Mouse (Mus musculus): ENCODE results near the gene G0s2.

The G0s2 gene

GRCm38 (mm10) chr1:193272916-193273601 is at the start of gene G0s2:
G0s2 (minus strand) TSS chr1:193273217.
- in situ Hi-C loops (cut with MboI; ENCODE audit: low sequenced_read_pairs), result no loop called here

DNA sequence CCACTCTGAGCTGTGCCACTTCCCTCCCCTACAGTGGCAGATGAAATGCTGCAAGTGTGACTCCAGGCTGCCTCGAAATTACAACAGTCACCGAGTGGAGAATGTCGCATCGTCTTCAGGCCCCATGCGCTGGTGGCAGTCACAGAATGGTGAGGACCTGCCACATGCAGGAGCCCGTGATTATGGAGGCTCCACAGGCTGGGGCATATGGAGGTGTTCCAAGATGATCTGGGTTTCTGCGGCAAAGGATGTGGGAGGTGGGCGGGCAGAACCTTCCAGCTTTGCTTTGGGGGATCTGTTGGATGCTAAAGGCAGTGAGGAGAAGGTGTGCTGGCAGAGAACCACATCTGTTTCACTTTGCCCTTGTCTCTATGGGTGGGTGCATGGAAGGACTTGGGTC is 47.4 kb upstream of the G0s2 start:
- in situ Hi-C loops (cut with MboI; ENCODE audit: low sequenced_read_pairs), result no loop called here

DNA sequence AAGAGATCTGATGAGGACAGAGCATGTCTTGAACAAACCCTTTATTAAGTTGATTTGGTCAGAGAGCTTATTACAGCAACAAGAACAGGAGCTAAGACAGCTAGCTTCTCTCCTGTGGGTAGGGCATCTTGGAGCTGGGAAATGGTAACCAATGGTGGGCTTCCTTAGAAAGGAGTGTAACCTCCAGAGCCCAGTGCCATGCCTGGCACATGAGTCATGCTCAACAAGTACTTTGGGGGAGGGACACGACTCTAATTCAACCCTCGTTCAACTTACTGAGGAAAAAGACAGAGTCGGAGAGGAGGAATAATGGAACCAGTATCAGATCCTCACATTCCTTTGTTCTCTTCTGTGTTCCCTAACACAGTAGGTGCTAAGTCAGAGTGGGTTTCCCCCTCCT is 46.7 kb upstream of the G0s2 start:
- in situ Hi-C loops (cut with MboI; ENCODE audit: low sequenced_read_pairs), result loop anchor here (5.0 kb wide), 1 partner anchor 62 kb away; no protein-coding TSS in a partner anchor

DNA sequence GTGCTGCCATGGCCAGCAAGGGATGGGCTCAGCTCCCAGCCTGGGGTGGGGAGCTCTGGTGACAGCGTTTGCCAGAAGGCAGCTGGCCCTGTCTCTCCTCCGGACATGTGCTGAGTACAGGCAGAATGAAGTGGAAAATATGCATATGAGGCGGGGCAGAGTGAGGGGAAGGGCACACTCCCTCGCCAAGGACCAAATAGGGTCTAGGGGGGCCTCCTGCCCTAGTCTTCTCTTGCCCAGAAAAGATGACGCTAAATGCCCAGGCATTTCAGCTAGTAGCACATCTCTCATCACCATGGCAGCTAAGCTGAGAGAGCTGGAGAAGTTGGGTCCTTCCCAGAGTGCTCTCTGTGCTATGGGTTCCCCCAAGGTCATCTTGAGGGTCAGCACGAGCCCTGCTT is 44.1 kb upstream of the G0s2 start:
- in situ Hi-C loops (cut with MboI; ENCODE audit: low sequenced_read_pairs), result loop anchor here (5.0 kb wide), 1 partner anchor 60 kb away; no protein-coding TSS in a partner anchor

- in situ Hi-C loops (cut with MboI; ENCODE audit: low sequenced_read_pairs), result loop anchor here (5.0 kb wide), 1 partner anchor 59 kb away; no protein-coding TSS in a partner anchor
These were observed 43.3 kb upstream of the G0s2 start for GRCm38 (mm10) chr1:193316358-193316750.

- in situ Hi-C loops (cut with MboI; ENCODE audit: low sequenced_read_pairs), result loop anchor here (5.0 kb wide), 1 partner anchor 59 kb away; no protein-coding TSS in a partner anchor
These were observed 42.8 kb upstream of the G0s2 start for GRCm38 (mm10) chr1:193315705-193316357.

GRCm38 (mm10) chr1:193311596-193311995 is 38.6 kb upstream of the G0s2 start:
- in situ Hi-C loops (cut with MboI; ENCODE audit: low sequenced_read_pairs), result no loop called here

DNA sequence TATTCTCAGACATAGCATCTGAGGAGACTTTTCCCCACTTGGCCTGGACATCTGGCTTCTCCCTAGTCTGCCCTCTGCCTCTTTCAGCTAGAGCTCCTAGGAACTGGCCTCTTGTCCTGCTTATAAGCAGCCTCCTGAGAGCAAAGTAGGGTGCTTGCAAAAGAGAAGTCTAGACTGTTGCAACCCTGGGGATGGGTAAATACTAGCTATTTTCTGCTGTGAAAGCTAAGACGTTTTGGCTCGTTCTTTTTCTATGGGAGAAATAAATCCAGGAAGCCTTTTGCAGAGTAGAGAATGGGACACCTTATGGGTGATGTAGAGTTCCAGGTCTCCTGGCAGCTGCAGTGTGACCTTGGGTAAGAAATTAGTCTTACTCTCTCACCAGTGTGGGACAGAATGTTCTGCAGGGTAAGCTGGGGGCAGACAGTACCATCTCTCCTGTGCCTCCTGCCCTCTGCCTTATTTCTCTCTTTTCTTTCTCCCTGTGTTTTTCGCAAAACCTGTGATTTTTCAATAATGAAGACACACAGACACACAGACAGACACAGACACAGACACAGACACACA is 37.6 kb upstream of the G0s2 start:
- in situ Hi-C loops (cut with MboI; ENCODE audit: low sequenced_read_pairs), result no loop called here

DNA sequence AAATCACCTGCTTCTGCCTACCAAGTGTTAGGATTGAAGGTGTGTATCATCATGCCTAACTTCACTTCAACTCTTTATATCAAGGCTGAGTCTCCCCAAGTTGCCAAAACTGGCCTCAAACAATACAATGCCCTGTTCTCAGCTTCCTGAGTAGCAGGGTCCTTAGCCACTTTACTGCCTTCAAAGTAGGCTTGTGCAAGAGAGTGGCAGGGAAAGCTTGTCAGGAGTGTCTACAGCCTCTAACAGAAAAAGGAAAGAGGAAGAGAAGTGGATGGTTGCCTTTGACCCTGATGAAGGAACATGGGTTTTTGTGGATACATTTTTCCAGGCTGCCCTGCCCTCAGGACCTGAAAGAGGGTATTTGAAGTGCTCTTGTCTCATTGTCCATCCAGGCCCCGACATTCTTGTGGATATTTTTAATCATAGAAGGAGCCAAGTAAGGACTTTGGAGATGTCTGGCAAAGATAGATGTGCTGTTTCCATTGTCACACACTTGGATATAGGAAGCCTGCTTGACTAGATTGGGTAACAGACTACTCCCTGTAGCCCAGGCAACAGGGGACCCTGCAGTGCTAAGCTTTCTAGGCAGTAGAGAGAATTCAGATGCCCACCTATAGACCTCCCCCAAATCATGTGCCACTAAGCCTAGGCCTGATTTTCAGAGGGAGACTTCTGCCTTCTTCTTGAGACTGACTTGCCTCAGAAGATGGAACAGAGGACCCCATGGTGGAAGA is 36.9 kb upstream of the G0s2 start:
- in situ Hi-C loops (cut with MboI; ENCODE audit: low sequenced_read_pairs), result no loop called here

DNA sequence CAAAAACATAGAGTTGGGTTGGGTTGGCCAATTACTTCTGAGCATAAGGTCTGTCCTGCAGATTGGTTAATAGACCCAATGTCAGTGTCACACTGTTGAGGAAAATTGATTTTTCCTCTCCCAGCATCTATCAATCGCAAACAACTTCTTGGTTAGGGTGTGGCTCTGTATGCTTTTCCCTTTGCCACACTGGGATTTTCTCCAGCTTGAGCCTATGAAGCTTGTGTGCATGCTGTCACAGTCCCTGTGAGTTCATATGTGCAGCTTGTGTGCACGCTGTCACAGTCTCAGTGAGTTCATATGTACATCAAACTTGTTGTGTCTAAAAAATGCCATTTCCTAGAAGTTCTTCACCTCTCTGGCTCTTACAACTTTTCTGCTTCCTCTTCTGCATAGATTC is 33.8 kb upstream of the G0s2 start:
- in situ Hi-C loops (cut with MboI; ENCODE audit: low sequenced_read_pairs), result no loop called here

DNA sequence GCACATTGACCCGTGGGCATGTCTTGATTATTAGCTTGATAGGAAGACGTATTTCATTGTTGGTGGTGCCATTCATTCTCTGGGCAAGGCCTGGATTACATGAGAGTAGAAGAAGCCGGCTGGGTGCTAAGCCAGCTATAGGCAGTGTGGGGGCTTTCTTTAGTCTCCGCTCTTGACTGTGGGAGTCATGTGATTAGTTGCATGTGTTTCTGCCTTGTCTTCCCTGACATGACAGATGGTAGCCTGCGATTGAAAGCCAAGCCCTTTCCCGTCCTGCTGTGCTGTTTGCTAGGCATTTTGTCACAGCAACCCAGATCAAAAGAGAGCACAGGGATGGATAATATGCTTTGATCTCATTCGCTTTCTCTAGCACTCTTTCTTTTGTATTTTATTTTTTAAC is 32.4 kb upstream of the G0s2 start:
- in situ Hi-C loops (cut with MboI; ENCODE audit: low sequenced_read_pairs), result no loop called here

- in situ Hi-C loops (cut with MboI; ENCODE audit: low sequenced_read_pairs), result no loop called here
These were observed 30.1 kb upstream of the G0s2 start for GRCm38 (mm10) chr1:193303096-193303495.

DNA sequence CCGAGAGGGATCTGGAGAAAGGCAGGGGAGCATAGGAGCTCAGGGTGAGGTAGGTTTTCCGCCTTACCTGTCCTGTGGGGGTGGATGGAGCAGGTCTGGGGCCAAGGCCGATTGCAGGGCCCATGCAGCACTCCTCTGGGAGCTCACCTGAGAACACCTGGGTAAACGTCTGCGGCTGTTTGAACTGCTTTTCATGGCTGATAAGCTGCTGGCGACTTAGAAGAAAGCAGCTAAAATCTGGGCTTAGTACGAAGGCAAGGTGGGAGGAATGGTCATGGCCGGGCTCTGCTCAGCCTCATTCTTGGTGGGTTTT is 29.0 kb upstream of the G0s2 start:
- in situ Hi-C loops (cut with MboI; ENCODE audit: low sequenced_read_pairs), result no loop called here

- in situ Hi-C loops (cut with MboI; ENCODE audit: low sequenced_read_pairs), result no loop called here
These were observed 28.4 kb upstream of the G0s2 start for GRCm38 (mm10) chr1:193301216-193302092.

- in situ Hi-C loops (cut with MboI; ENCODE audit: low sequenced_read_pairs), result no loop called here
These were observed 27.0 kb upstream of the G0s2 start for GRCm38 (mm10) chr1:193299995-193300394.

DNA sequence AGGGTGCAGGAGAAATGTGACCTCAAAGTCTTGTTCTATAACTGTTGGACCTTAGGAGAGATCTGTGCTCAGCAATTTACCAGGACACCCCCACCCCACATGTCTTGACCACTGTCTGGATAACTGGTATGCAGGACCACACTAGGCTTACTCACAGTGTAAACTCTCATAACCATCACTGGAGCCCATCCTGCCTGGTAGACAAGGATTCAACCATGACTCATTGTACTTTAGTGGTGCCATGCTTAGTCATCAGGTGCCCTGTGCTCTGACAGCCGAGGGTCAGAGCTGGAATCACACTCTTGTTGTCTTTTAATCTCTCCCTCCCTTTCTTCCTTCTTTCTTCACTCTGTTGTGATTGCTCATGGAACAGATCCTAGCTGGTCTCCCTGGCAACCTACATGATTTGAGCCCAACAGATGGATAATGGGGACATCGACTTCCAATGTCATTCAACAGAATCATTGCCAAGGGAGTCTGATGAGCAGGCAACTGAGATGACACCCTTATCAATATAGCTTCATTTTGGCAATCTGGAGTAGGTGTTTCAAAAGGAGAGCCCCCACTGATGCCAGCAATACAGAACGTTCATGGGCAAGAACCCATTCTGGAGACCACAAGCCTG is 25.2 kb upstream of the G0s2 start:
- in situ Hi-C loops (cut with MboI; ENCODE audit: low sequenced_read_pairs), result no loop called here

DNA sequence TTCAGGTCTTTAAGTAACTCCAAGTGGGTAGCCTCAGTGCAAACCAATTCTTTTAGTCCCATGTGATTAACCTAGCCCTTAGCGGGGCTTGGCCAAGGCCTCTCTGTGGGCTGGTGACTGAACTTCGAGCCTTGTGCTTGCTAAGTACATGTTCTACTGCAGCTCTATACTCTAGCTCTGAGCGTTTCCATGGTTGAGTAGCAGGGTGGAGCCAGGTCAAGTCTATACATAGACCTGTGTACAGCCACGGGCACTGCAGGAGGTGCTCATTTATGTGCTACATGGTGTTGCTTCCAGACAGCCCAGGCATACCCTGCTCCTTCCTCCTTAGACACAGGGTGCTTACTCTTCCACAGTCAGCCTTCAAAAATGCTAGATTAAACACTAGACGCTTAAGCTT is 22.9 kb upstream of the G0s2 start:
- in situ Hi-C loops (cut with MboI; ENCODE audit: low sequenced_read_pairs), result no loop called here

DNA sequence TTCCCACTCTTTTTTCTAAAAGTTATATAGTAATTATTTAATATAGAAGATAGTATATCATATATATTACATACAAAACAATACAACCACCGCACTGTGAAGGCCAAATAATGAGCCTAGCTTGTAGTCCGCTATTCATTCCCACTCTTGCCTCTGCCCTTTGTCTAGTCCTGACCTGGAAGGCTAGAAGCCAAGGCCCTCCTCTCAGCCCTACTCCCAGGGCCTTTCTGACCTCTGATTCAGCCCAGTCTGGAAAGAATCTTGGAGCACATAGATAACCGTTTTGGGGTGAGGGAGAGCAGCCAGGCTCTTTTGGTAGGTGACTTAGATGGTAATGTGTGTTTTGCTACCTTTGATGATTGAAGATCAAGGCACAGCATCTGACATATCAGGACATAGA is 20.9 kb upstream of the G0s2 start:
- in situ Hi-C loops (cut with MboI; ENCODE audit: low sequenced_read_pairs), result no loop called here

DNA sequence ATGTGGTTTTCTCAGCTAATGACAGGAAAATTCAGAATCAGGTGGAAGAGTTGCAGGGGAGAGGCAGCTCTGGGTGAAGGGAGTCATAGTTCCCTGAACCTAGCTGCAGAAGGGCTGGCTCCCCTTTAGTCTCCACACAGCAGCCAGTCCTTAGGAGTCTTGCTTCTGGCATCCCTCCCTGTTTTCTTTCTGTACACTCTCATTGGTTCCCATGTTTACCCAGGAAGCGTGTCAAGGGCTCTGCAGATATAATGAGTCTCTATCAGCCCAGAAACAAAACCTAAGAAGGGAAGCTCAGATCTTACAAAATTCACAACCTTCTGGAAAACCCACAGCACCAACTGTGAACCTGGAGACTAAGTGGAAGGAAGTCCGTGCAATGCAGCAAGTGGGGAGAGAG is 20.0 kb upstream of the G0s2 start:
- in situ Hi-C loops (cut with MboI; ENCODE audit: low sequenced_read_pairs), result no loop called here

GRCm38 (mm10) chr1:193290686-193291085 is 17.7 kb upstream of the G0s2 start:
- in situ Hi-C loops (cut with MboI; ENCODE audit: low sequenced_read_pairs), result no loop called here
